Mouse (Mus musculus) right cerebral cortex, postnatal 14 days (tissue): ENCODE measurements around the gene H2-Q6.
"Not testable (repeated sequence)": the region's sequence is repeated elsewhere in the genome, so short reads cannot be mapped to it uniquely, and the experiment has no call there.

Experiments
- DNase-seq: peaks from one replicate; pipeline ENCODE4 v3.0.0; 2022

H2-Q6 gene

DNA sequence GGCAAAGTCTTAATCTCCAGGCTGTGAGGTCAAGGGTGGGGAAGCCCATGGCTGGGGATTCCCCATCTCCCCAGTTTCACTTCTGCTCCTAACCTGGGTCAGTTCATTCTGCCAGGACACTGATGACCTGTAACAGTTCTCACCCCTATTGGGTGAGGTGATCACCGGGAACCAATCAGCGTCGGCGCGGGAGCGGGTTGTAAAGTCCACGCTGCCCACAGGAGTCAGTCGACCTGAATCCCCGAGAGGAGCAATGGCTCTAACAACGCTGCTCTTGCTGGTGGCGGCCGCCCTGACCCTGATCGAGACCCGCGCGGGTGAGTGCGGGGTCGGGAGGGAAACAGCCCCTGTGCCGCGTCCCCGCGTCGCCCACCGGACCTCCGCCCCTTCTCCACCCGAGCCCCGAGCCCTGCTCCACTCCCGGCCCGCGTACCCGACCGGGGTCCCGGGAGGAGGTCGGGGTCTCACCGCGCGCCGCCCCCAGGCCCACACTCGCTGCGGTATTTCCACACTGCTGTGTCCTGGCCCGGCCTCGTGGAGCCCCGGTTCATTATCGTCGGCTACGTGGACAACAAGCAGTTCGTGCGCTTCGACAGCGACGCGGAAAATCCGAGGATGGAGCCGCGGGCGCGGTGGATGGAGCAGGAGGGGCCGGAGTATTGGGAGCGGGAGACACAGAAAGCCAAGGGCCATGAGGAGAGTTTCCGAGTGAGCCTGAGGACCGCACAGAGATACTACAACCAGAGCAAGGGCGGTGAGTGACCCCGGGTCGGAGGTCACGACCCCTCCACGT is at the start of gene H2-Q6:
H2-Q6 (plus strand) TSS at position 227 of the 793 bp plus-strand sequence.
- DNase-seq: peak; percentile 24

DNA sequence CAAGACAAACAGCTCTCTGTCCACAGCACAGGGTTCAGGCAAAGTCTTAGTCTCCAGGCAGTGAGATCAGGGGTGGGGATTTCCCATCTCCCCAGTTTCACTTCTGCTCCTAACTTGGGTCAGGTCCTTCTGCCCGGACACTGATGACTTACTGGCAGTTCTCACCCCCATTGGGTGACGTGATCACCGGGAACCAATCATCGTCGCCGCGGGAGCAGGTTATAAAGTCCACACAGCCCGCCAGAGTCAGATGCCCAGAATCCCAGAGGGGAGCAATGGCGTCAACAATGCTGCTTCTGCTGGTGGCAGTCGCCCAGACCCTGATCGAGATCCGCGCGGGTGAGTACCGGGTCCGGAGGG is 45.3 kb upstream of the H2-Q6 start, which contains the start of gene H2-Q4:
H2-Q4 (plus strand) TSS at position 249 of the 360 bp plus-strand sequence.
- DNase-seq: peak; percentile 80

DNA sequence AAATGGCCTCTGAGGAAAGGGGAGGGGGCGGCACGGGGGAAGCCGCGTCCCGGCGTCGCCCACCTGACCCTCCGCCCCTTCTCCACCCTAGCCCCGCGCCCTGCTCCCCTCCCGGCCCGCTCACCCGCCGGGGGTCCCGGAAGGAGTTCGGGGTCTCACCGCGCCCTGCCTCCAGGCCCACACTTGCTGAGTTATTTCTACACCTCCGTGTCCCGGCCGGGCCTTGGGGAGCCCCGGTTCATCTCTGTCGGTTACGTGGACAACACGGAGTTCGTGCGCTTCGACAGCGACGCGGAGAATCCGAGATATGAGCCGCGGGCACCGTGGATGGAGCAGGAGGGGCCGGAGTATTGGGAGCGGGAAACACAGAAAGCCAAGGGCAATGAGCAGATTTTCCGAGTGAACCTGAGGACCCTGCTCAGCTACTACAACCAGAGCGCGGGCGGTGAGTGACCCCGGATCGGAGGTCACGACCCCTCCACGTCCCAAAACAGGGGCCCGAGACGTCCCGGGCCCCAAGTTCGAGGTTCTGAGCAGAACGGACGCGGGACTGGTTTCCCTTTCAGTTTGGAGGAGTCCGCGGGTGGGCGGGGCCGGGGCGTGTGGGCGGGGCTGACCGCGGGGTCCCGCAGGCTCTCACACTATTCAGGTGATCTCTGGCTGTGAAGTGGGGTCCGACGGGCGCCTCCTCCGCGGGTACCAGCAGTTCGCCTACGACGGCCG is 44.8 kb upstream of the H2-Q6 start:
- DNase-seq: no peak

DNA sequence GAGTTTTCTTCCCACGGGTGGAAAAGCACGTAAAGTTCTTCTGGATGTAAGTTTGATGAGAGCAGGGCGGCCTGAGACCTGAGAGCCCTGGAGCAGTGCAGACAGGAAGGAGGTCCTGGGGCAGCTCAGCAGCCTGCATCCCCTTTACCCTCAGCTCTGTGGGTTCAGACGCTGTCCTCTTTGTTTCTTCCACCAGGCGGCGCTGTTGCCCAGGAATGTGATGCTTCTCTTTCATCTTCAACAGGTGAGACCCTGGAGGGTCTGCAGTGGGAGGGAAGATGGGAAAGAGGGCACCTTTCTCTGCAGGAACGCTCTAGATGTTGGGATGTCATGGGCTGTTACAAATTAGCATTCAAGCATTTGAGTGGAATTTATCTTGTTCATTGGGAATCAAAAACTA is 34.9 kb upstream of the H2-Q6 start:
- DNase-seq: peak; percentile 32

DNA sequence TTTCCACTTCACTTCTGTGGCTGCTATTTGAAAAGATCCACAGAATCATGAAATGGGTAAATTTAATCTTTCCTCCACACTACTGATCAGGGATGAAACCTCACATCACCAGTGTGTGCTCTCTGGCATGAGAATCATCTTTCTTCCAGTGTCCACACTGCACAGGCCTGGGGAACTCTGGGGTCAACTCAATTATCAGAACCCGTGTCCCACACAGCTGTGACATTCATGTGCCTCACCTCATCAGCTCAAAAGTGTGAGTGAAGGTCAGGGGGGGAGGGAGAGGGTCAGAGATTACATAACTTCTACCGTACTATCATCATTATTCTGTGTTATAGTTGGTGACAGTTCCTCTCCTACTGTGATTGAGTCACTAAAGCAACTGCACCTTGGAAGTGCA is 32.0 kb upstream of the H2-Q6 start:
- DNase-seq: not testable (repeated sequence)

DNA sequence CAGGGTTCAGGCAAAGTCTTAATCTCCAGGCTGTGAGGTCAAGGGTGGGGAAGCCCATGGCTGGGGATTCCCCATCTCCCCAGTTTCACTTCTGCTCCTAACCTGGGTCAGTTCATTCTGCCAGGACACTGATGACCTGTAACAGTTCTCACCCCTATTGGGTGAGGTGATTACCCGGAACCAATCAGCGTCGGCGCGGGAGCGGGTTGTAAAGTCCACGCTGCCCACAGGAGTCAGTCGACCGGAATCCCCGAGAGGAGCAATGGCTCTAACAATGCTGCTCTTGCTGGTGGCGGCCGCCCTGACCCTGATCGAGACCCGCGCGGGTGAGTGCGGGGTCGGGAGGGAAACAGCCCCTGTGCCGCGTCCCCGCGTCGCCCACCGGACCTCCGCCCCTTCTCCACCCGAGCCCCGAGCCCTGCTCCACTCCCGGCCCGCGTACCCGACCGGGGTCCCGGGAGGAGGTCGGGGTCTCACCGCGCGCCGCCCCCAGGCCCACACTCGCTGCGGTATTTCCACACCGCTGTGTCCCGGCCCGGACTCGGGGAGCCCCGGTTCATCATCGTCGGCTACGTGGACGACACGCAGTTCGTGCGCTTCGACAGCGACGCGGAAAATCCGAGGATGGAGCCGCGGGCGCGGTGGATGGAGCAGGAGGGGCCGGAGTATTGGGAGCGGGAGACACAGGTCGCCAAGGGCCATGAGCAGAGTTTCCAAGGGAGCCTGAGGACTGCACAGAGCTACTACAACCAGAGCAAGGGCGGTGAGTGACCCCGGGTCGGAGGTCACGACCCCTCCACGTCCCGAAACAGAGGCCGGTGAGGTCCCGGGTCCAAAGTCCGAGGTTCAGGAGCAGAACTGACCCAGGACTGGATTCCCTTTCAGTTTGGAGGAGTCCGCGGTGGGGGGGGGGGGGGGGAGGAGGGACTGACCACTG is 30.5 kb upstream of the H2-Q6 start:
- DNase-seq: not testable (repeated sequence)

DNA sequence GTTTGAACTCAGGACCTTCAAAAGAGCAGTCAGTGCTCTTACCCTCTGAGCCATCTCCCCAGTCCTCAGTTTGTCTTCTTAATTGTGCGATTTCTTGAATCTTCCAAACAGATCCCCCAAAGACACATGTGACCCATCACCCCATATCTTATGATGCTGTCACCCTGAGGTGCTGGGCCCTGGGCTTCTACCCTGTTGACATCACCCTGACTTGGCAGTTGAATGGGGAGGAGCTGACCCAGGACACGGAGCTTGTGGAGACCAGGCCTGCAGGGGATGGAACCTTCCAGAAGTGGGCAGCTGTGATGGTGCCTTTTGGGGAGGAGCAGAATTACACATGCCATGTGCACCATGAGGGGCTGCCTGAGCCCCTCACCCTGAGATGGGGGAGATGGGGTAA is 27.7 kb upstream of the H2-Q6 start:
- not testable (repeated sequence) for DNase-seq

DNA sequence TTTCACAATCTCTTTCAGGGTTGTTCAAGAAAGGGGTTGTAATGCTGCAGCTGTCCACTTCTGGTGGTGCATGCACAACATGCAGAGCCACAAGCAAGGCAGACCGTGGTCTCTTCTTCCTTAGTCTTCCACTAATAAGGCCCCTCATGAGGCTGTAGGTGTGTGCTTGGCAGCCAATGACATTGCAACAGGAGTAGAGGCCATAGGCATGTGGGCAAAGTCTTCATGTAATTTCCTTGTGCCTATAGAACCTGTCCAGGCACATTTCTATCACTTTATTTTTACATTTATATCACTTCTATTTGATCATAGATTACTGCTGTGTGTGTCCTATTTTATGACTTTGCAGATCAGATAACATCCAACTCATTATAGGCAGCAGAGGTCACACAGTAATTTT is 11.6 kb upstream of the H2-Q6 start:
- not testable (repeated sequence) for DNase-seq

DNA sequence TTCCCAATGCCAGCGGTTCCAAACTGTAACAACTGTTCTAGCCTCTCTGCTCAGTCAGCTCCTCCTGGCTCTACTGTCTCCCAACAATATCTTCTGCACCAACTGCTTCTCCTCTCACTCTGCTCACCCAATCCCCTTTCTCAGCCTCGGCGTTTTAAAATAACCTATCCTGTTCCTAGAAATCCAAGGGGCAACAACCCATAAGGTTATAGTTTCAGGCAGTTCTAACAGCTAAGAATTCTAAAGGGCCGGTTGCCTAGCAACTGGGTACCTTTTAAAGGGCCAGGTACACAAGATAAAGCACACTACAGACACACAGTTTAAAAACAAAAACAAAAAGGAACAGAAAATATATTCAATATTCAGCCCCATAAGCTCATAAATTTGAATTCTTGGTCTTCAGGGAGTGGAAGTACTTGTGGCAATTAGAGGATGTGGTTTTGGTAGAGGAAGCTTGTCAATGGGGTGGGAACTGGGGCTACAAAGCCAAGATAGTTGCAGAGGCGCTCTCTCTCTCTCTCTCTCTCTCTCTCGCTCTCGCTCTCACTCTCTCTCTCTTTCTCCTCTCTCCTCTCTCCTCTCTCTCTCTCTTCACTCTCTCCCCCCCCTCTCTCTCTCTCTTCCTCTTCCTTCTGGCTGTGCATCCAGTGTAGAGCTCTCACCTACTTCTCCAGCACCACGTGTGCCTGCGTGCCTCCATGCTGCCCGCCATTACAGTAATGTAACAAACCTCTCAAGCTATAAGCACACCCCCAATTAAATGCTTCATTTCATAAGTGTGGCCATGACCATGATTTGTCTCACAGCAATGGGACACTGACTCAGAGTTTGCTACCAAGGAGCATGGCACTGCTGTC is 9.1 kb upstream of the H2-Q6 start:
- DNase-seq: not testable (repeated sequence)

DNA sequence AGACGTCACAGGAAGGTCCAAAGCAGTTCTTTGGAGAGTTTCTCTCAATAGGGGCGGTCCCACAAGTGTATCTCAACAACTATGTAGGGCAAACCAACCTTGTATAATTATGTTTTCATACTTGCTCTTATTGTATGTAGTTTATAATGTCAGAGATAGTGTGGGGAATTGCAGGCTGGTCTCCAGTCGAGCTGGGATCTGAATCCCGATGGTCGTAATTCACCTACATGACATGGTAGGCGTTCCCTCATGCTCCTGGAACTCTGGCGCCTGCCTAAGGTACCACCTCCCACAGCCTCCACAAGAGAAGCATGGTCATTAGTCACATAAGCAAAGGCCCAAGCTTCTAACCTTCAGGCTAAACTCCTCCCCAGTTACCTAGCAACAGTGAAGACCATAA is 5.9 kb upstream of the H2-Q6 start:
- no peak for DNase-seq

DNA sequence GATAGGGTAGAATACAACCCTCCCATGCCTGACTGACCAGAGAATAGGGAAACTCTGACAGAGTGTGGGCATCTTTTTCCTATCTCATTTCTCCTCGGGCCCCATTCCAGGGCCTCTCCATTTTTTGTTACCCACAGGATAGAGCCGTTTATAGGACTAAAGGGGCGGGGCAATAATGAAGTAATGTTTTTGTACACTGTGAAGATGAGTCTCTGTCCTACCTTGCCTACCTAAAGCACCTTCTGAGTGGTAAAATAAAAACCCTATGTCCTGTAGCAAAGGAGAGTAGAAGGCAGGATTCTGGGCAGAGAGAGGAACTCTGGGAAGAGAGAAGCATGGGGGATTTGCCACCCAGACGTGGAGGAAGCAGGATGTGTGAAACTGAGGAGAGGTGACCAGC is 5.1 kb upstream of the H2-Q6 start:
- DNase-seq: not testable (repeated sequence)

DNA sequence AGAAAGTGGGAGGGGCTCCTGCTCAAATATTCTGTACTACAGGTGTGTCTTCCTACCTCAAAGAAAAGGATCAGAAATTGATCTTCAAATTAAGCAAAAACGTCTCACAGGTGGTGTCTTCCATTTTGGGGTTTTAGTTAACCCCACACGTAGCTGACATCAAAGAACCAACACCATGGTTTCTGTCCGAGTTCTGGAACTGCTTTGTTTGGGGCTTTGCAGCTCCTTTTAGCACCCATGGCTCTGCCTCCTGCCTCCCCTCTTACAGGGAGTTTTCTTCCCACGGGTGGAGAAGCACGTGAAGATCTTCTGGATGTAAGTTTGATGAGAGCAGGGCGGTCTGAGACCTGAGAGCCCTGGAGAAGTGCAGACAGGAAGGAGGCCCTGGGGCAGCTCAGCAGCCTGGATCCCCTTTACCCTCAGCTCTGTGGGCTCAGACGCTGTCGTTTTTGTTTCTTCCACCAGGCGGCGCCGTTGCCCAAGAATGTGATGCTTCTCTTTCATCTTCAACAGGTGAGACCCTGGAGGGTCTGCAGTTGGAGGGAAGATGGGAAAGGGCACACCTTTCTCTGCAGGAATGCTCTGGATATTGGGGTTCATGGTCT is 4.3 kb upstream of the H2-Q6 start:
- peak; percentile 12 for DNase-seq

DNA sequence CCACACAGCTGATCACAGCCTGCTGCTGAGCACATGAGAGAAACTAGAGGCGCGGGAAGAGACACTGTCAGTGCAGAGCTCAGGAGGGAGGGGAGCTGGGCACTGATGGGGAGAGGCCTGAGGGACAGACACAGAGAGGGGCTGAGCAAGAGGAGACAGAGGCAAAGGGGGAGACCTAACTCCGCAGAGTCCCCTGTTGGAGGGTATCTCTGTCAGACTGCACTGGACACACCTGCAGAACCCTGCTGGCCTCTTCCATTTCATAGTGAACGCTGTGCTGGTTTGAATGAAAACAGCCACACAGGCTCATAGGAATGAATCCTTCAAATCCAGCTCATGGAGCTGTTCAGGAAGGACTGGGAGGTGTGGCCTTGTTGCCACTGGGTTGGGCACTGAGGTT is 3.3 kb upstream of the H2-Q6 start:
- not testable (repeated sequence) for DNase-seq

DNA sequence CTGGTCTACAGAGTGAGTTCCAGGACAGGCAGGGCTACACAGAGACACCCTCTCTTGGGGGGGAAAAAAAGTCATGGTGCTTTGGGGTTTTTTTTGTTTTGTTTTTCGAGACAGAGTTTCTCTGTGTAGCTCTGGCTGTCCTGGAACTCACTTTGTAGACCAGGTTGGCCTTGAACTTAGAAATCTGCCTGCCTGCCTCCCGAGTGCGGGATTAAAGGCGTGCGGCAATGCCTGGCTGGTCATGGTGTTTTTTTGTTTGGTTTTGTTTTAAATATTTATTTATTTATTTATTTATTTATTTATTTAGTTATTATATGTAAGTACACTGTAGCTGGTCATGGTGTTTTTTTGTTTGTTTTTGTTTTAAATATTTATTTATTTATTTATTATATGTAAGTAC is 2.3 kb upstream of the H2-Q6 start:
- DNase-seq: not testable (repeated sequence)

DNA sequence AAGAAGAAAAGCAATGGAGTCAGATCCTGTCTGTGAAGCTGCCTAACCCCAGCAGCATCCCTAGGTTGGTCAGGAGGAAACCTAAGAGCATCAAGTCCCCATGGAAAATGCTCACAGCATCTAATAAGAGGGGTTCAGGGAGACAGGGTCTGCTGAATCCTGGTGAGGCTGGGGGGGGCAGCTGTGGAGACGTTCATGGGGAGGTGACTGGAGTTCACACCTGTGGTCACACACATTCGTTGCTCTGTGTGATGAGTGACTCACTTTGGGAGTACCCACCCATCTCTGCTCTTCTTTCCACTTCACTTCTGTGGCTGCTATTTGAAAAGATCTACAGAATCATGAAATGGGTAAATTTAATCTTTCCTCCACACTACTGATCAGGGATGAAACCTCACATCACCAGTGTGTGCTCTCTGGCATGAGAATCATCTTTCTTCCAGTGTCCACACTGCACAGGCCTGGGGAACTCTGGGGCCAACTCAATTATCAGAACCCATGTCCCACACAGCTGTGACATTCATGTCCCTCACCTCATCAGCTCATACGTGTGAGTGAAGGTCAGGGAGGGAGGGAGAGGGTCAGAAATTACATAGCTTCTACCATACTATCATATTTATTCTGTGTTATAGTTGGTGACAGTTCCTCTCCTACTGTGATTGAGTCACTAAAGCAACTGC is 1.4 kb upstream of the H2-Q6 start:
- not testable (repeated sequence) for DNase-seq

DNA sequence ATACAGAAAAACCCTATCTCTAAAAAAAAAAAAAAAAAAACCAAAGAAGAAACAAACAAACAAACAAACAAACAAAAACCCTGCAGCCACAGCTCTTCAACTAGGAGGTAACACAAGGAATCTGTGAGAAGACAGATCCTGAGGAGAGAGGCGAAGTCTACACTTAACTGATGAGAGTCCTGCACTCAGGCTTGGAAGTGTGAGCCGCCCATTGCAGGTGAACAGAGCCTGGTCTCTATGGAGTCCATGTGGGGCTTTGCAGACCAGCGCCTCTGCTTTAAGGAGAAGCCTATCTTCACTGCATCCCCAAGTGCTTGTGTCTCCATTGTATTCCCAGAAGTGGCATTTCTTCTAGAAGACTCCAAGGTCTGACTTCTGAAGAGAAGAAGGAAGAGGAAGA is 544 bp upstream of the H2-Q6 start:
- DNase-seq: not testable (repeated sequence)

DNA sequence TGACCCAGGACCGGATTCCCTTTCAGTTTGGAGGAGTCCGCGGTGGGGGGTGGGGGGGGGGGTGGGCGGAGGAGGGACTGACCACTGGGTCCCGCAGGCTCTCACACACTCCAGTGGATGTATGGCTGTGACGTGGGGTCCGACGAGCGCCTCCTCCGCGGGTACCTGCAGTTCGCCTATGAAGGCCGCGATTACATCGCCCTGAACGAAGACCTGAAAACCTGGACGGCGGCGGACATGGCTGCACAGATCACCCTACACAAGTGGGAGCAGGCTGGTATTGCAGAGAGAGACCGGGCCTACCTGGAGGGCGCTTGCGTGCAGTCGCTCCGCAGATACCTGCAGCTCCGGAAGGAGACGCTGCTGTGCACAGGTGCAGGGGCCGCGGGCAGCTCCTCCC is 824 bp downstream of the H2-Q6 start:
- DNase-seq: not testable (repeated sequence)

DNA sequence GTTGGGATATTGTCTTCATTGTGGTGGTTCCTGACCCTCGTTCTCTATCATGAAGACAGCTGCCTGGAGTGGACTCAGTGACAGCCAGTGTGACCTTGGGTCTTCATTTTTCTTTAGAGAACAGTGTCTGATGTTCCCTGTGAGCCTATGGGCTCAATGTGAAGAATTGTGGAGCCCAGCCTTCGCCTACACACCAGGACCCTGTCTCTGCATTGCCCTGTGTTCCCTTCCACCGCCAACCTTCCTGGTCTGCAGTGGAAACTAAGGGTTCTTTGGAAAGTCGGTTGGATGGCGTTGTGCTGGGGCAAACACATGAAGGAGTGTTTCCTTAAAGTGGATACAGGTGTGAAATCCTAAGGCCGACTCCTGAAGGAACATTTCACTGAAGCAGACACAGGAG is 4.2 kb downstream of the H2-Q6 start:
- not testable (repeated sequence) for DNase-seq

DNA sequence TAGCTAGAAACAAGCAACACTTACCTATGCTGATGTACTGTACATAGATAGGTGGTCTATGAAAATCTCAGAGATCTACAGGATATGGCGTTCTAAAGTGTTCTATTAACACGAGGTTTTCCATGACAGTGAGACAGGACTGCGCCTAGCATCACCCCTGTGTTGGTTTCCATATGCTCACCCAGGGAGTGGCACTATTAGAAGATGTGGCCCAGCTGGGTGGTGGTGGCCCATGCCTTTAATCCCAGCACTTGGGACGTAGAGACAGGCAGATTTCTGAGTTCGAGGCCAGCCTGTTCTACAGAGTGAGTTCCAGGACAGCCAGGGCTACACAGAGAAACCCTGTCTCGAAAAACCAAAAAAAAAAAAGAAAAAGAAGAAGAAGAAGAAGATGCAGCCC is 6.0 kb downstream of the H2-Q6 start:
- DNase-seq: not testable (repeated sequence)

DNA sequence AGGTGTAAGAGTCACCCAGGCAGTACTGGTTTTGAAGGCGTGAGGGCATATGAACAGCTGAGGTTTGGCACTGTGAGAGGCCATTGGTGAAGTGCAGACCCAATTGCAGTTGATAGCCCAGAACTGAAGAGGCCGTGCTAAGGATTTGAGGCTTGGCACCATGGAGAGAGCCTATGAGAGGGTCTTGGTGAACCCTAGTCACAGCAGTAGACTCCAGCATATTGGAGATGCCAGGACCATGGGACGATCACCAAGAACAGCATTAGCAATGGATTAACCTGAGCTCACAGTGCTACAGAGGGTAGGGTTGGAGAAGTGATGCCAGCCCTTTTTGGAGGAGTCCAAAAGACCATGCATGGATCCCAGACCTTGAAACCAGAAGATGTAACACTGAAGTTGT is 7.5 kb downstream of the H2-Q6 start:
- not testable (repeated sequence) for DNase-seq

DNA sequence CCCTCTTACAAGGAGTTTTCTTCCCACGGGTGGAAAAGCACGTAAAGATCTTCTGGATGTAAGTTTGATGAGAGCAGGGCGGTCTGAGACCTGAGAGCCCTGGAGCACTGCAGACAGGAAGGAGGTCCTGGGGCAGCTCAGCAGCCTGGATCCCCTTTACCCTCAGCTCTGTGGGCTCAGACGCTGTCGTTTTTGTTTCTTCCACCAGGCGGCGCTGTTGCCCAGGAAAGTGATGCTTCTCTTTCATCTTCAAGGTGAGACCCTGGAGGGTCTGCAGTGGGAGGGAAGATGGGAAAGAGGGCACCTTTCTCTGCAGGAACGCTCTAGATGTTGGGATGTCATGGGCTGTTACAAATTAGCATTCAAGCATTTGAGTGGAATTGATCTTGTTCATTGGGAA is 10.2 kb downstream of the H2-Q6 start:
- not testable (repeated sequence) for DNase-seq
